Mouse (Mus musculus) urinary bladder, adult 2 months (tissue): ENCODE data around the gene Gm49355. TPM values are rescaled to one million over a fixed set of nuclear protein-coding genes. Genes with fewer than 3 reads are reported as not detected.

Experiments
- DNase-seq: peaks from one replicate; pipeline ENCODE4 v3.0.0; 2022; ENCODE audit warnings: low spot score
- polyA plus RNA-seq: library from polyadenylated mRNA; depleted of rRNA; stranded (reverse); fragments of >200 nt; gene quantifications from 2 replicates; pipeline ENCODE4 v1.2.3, GENCODE M21; 2012; rRNA removed

Gm49355 gene
- polyA plus RNA-seq, 1 experiment: 0.15 TPM

- DNase-seq: no peak
Observed at GRCm38 (mm10) chr14:12342458-12343131, 58.8 kb downstream of the Gm49355 start.

GRCm38 (mm10) chr14:12343451-12343941, 59.7 kb downstream of the Gm49355 start:
- DNase-seq: no peak

- no peak for DNase-seq
Observed at GRCm38 (mm10) chr14:12344061-12344745, 60.4 kb downstream of the Gm49355 start.

GRCm38 (mm10) chr14:12344746-12345240, 61.0 kb downstream of the Gm49355 start:
- DNase-seq: no peak

- no peak for DNase-seq
Observed at GRCm38 (mm10) chr14:12345241-12345921, 61.6 kb downstream of the Gm49355 start.

GRCm38 (mm10) chr14:12346011-12346864, 62.5 kb downstream of the Gm49355 start:
- DNase-seq: no peak

GRCm38 (mm10) chr14:12346865-12347600, 63.3 kb downstream of the Gm49355 start:
- DNase-seq: no peak

GRCm38 (mm10) chr14:12348089-12348488, 64.3 kb downstream of the Gm49355 start, which contains the start of gene Fezf2:
Fezf2 (minus strand) TSS chr14:12348189.
- no peak for DNase-seq

- no peak for DNase-seq
Observed at GRCm38 (mm10) chr14:12349334-12350090, 65.7 kb downstream of the Gm49355 start.

GRCm38 (mm10) chr14:12350271-12350916, 66.6 kb downstream of the Gm49355 start:
- no peak for DNase-seq

Other genes starting within 250 kb of the Gm49355 start
- gene 3830406C13Rik, start 197 bp downstream of the Gm49355 start, polyA plus RNA-seq: 45.6 and 57.9 TPM in 2 replicates
- gene Fezf2, start 64.2 kb downstream of the Gm49355 start, polyA plus RNA-seq: not detected in 2 replicates